Mouse (Mus musculus): Measurements from ENCODE around the gene Acot12. TPM values are rescaled to one million over a fixed set of nuclear protein-coding genes. Genes with fewer than 3 reads are reported as not detected.

Gene Acot12
- polyA plus RNA-seq, 1 experiment: 31.8 TPM

- H3K27ac ChIP-seq (ENCODE audit: insufficient read depth, low read depth, low read length): no peak overlapping the region
- H3K4me3 ChIP-seq (ENCODE audit: low read depth, low read length): no peak overlapping the region
- WGBS: 92% methylated on average over 6 of the region's 6 CpGs
- H3K4me1 ChIP-seq (ENCODE audit: control insufficient read depth, insufficient read depth, insufficient read length, low read length): no peaks in the 10 kb centered on the region
- peaks cover 46% of the 10 kb centered on the region for H3K36me3 ChIP-seq (ENCODE audit: control insufficient read depth, insufficient read depth, low read length)
- TF ChIP-seq CTCF (IDR thresholded peaks at IDR 0.05; ENCODE audit: extremely low read depth, insufficient read length, insufficient replicate concordance, low read depth, low read length) (no peak), POLR2A (IDR thresholded peaks at IDR 0.05; ENCODE audit: low read depth, low read length) (no peak)
- no peaks in the 10 kb centered on the region for H3K27me3 ChIP-seq (ENCODE audit: control insufficient read depth, insufficient read depth, low read length)
These were observed 55.6 kb downstream of the Acot12 start for GRCm38 (mm10) chr13:91796916-91797315.

DNA sequence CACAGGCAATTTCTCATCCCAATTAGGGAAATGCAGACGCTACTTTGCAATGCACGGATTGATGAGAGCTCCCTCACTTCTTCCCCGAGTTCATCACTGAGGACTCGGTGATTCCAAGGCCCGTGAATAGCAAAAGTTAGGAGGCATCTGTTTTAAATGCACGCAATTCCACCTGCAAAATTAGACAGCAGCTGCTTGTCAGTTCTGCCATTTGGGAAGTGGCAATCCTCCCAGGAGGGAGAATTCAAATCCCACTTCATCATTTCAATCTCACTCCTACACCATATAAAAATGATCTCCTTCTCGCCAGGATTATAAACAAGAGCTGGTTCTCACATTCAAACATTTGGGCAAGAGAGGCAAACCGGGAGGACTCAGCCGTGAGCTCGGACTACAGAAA is 56.1 kb downstream of the Acot12 start:
- H3K36me3 ChIP-seq (ENCODE audit: control insufficient read depth, insufficient read depth, low read length): peaks cover 46% of the 10 kb centered on the region
- H3K27me3 ChIP-seq (ENCODE audit: control insufficient read depth, insufficient read depth, low read length): no peaks in the 10 kb centered on the region
- WGBS: 92% methylated on average over 10 of the region's 10 CpGs

GRCm38 (mm10) chr13:91801726-91802125 is 60.4 kb downstream of the Acot12 start:
- 61% methylated on average over 5 of the region's 5 CpGs for WGBS
- no peaks in the 10 kb centered on the region for H3K27me3 ChIP-seq (ENCODE audit: control insufficient read depth, insufficient read depth, low read length)
- TF ChIP-seq POLR2A (IDR thresholded peaks at IDR 0.05; ENCODE audit: low read depth, low read length) (no peak), CTCF (IDR thresholded peaks at IDR 0.05; ENCODE audit: extremely low read depth, insufficient read length, insufficient replicate concordance, low read depth, low read length) (no peak)
- H3K36me3 ChIP-seq (ENCODE audit: control insufficient read depth, insufficient read depth, low read length): peaks cover 52% of the 10 kb centered on the region
- no peaks in the 10 kb centered on the region for H3K4me1 ChIP-seq (ENCODE audit: control insufficient read depth, insufficient read depth, insufficient read length, low read length)
- H3K4me3 ChIP-seq (ENCODE audit: low read depth, low read length): no peak overlapping the region
- H3K27ac ChIP-seq (ENCODE audit: insufficient read depth, low read depth, low read length): no peak overlapping the region

More for the DNA sequence above, 56.1 kb downstream of the Acot12 start:
- TF ChIP-seq POLR2A (IDR thresholded peaks at IDR 0.05; ENCODE audit: low read depth, low read length) (no peak), CTCF (IDR thresholded peaks at IDR 0.05; ENCODE audit: extremely low read depth, insufficient read length, insufficient replicate concordance, low read depth, low read length) (no peak)
- H3K4me1 ChIP-seq (ENCODE audit: control insufficient read depth, insufficient read depth, insufficient read length, low read length): no peaks in the 10 kb centered on the region
- H3K27ac ChIP-seq (ENCODE audit: insufficient read depth, low read depth, low read length): no peak overlapping the region
- H3K4me3 ChIP-seq (ENCODE audit: low read depth, low read length): no peak overlapping the region

- Histone ChIP-seq H3K27me3 (ENCODE audit: control insufficient read depth, insufficient read depth, low read length) (no peaks in the 10 kb centered on the region), H3K4me3 (ENCODE audit: low read depth, low read length) (peak within 1 kb of the TSS; percentile 96), H3K4me1 (ENCODE audit: control insufficient read depth, insufficient read depth, insufficient read length, low read length) (no peaks in the 10 kb centered on the region; the same call in 1 of the 2 replicates), H3K27ac (ENCODE audit: insufficient read depth, low read depth, low read length) (peak within 1 kb of the TSS; percentile 90), H3K36me3 (ENCODE audit: control insufficient read depth, insufficient read depth, low read length) (peaks cover 13% of the 10 kb centered on the region)
- under 1% methylated on average over 50 of the region's 50 CpGs for WGBS
- peak; percentile 73 for TF ChIP-seq POLR2A (IDR thresholded peaks at IDR 0.05; ENCODE audit: low read depth, low read length)
- TF ChIP-seq CTCF (IDR thresholded peaks at IDR 0.05; ENCODE audit: extremely low read depth, insufficient read length, insufficient replicate concordance, low read depth, low read length): no peak
These were observed 66.0 kb downstream of the Acot12 start, which contains the start of gene Zcchc9 for GRCm38 (mm10) chr13:91807155-91807839. Zcchc9 (minus strand) TSS chr13:91807705.

DNA sequence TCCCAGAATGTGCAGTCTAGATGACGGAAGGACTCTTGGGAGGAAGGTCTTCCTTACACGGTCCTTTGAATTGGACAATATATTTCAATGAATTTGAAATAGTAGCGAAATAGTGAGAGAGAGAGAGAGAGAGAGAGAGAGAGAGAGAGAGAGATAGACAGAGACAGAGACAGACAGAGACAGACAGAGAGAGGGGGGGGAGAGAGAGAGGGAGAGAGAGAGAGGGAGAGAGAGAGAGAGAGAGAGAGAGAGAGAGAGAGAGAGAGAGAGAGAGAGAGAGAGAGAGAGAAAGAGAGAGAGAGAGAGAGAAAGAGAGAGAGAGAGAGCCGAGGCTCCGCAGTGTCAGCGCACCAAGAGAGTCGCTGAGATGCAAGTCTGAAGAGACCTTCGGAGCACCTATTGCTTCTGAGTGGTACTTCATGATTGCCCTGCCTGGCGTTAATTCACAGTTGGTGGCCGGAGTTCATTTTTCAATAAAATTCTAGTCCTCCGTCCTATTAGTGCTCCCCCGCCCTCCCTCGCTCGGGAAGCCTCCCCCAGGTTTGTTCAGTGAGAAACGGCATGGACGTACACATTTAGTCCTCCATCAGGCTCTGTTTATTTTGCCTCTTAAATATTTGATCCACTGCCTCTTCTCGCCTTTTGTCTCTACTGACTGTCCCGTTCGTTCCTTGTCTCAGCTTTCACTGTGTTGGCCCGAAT is 66.7 kb downstream of the Acot12 start:
- peaks cover 13% of the 10 kb centered on the region for H3K36me3 ChIP-seq (ENCODE audit: control insufficient read depth, insufficient read depth, low read length)
- H3K4me3 ChIP-seq (ENCODE audit: low read depth, low read length): peak overlapping the region; percentile 96
- no peaks in the 10 kb centered on the region for H3K27me3 ChIP-seq (ENCODE audit: control insufficient read depth, insufficient read depth, low read length)
- WGBS: 7% methylated on average over 20 of the region's 20 CpGs
- H3K4me1 ChIP-seq (ENCODE audit: control insufficient read depth, insufficient read depth, insufficient read length, low read length): no peaks in the 10 kb centered on the region; the same call in 1 of the 2 replicates
- H3K27ac ChIP-seq (ENCODE audit: insufficient read depth, low read depth, low read length): peak overlapping the region; percentile 90
- no peak for TF ChIP-seq CTCF (IDR thresholded peaks at IDR 0.05; ENCODE audit: extremely low read depth, insufficient read length, insufficient replicate concordance, low read depth, low read length)
- no peak for TF ChIP-seq POLR2A (IDR thresholded peaks at IDR 0.05; ENCODE audit: low read depth, low read length)

GRCm38 (mm10) chr13:91809476-91809875 is 68.2 kb downstream of the Acot12 start:
- Histone ChIP-seq H3K4me3 (ENCODE audit: low read depth, low read length) (no peak overlapping the region), H3K27me3 (ENCODE audit: control insufficient read depth, insufficient read depth, low read length) (no peaks in the 10 kb centered on the region), H3K36me3 (ENCODE audit: control insufficient read depth, insufficient read depth, low read length) (peaks cover 9% of the 10 kb centered on the region), H3K4me1 (ENCODE audit: control insufficient read depth, insufficient read depth, insufficient read length, low read length) (no peaks in the 10 kb centered on the region; the same call in 1 of the 2 replicates), H3K27ac (ENCODE audit: insufficient read depth, low read depth, low read length) (no peak overlapping the region)
- 15% methylated on average over 2 of the region's 2 CpGs for WGBS
- TF ChIP-seq POLR2A (IDR thresholded peaks at IDR 0.05; ENCODE audit: low read depth, low read length) (no peak), CTCF (IDR thresholded peaks at IDR 0.05; ENCODE audit: extremely low read depth, insufficient read length, insufficient replicate concordance, low read depth, low read length) (no peak)

DNA sequence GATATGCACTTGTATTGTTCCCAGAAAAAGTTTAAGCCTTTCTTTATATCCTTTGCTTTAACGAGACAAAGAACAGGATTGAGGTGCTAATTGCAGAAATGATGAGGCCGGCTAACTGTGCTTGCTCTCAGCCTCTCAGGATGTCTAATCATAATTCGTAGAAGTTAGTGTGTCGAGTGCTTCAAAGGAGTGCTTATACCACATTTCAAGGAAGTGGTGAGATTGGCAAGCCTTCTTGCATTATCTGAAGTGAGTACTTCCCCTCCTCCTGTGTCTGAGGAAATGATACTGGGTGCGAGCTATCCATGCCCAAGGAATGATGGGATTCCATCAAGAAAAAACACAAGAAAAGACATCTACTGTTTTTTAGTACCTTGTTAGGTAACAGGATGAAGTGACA is 73.4 kb downstream of the Acot12 start:
- no peak overlapping the region for H3K4me3 ChIP-seq (ENCODE audit: low read depth, low read length)
- no peak overlapping the region for H3K27ac ChIP-seq (ENCODE audit: insufficient read depth, low read depth, low read length)
- H3K4me1 ChIP-seq (ENCODE audit: control insufficient read depth, insufficient read depth, insufficient read length, low read length): no peaks in the 10 kb centered on the region
- H3K27me3 ChIP-seq (ENCODE audit: control insufficient read depth, insufficient read depth, low read length): no peaks in the 10 kb centered on the region
- no peaks in the 10 kb centered on the region for H3K36me3 ChIP-seq (ENCODE audit: control insufficient read depth, insufficient read depth, low read length)
- WGBS: 83% methylated on average over 5 of the region's 5 CpGs
- TF ChIP-seq CTCF (IDR thresholded peaks at IDR 0.05; ENCODE audit: extremely low read depth, insufficient read length, insufficient replicate concordance, low read depth, low read length) (no peak), POLR2A (IDR thresholded peaks at IDR 0.05; ENCODE audit: low read depth, low read length) (no peak)

All from small intestine, adult 2 months (tissue).